Mouse (Mus musculus) midbrain, postnatal 0 days (tissue): ENCODE data around the gene Ubqln1. TPM values are rescaled to one million over a fixed set of nuclear protein-coding genes. Genes with fewer than 3 reads are reported as not detected.
A peak's percentile ranks its signal among the peaks of the same experiment; 100 is the strongest.

Source experiments
- ATAC-seq: fragments of 200-750 bp; cut with Nextera tagmentation; 2 replicates; pipeline ENCODE4 v1.8.0; 2017; ENCODE audit warnings: moderate number of reproducible peaks, mild to moderate bottlenecking, moderate TSS enrichment, moderate library complexity; ENCODE audit not compliant: low FRiP score
- DNase-seq: peaks from one replicate; pipeline ENCODE4 v3.0.0-alpha.2; 2015; ENCODE audit warnings: low spot score
- H3K27ac ChIP-seq: fragments of 300-500 bp; sonication (generic); 2 replicates; pipeline ENCODE4 v1.5.1; 2014; ENCODE audit warnings: low read depth, mild to moderate bottlenecking, low read length, mixed read lengths
- H3K27me3 ChIP-seq: fragments of 300-500 bp; sonication (generic); 2 replicates; pipeline ENCODE4 v1.6.1; 2014; ENCODE audit warnings: low read length, control low read depth, mixed read lengths; ENCODE audit not compliant: insufficient read depth
- H3K36me3 ChIP-seq: fragments of 300-500 bp; sonication (generic); 2 replicates; pipeline ENCODE4 v1.6.1; 2014; ENCODE audit warnings: low read length, control low read depth, mixed read lengths; ENCODE audit not compliant: insufficient read depth
- H3K4me1 ChIP-seq: fragments of 300-500 bp; sonication (generic); 2 replicates; pipeline ENCODE4 v1.6.1; 2014; ENCODE audit warnings: mild to moderate bottlenecking, control low read depth, antibody characterized with exemption, low read length, mixed read lengths; ENCODE audit not compliant: insufficient read depth
- H3K4me2 ChIP-seq: fragments of 300-500 bp; sonication (generic); 2 replicates; pipeline ENCODE4 v1.6.1; 2014; ENCODE audit warnings: low read depth, mild to moderate bottlenecking, low read length, mixed read lengths; ENCODE audit not compliant: poor library complexity, severe bottlenecking
- H3K4me3 ChIP-seq: fragments of 300-500 bp; sonication (generic); 2 replicates; pipeline ENCODE4 v1.5.1; 2014; ENCODE audit warnings: low read depth, mild to moderate bottlenecking, low read length, moderate library complexity
- H3K9ac ChIP-seq: fragments of 300-500 bp; sonication (generic); replicated peaks from 2 replicates; pipeline ENCODE4 v1.6.1; 2014; ENCODE audit warnings: mild to moderate bottlenecking, low read length, moderate library complexity, mixed read lengths; ENCODE audit not compliant: poor library complexity, severe bottlenecking
- H3K9me3 ChIP-seq: fragments of 300-500 bp; sonication (generic); 2 replicates; pipeline ENCODE4 v1.6.1; 2016; ENCODE audit warnings: low read length, control low read depth
- CTCF ChIP-seq: IDR thresholded peaks from 2 replicates; pipeline ENCODE4 v1.5.1; 2016; ENCODE audit warnings: antibody characterized with exemption, mild to moderate bottlenecking
- WGBS: fragments of 180-500 bp; shearing (Covaris S2); extraction: QIAGEN DNeasy Blood & Tissue Kit; methylation state at CpG from one replicate; pipeline ENCODE4 v1.1.7; 2014; 5-methylcytosine and 5-hydroxymethylcytosine counted together
- polyA plus RNA-seq: library from polyadenylated mRNA; unstranded; fragments of >200 nt; fragmentation: Nextera tagmentation; extraction: Ambion mirVana; gene quantifications from 2 replicates; pipeline ENCODE4 v1.2.1, GENCODE M21; 2015
- total RNA-seq: library from RNA; depleted of rRNA; stranded (reverse); fragments of >200 nt; gene quantifications from 2 replicates; pipeline ENCODE4 v1.2.3, GENCODE M21; 2014

The Ubqln1 gene
- total and polyA plus RNA-seq, 2 experiments from 2014 or later, result 109 to 222 TPM

DNA sequence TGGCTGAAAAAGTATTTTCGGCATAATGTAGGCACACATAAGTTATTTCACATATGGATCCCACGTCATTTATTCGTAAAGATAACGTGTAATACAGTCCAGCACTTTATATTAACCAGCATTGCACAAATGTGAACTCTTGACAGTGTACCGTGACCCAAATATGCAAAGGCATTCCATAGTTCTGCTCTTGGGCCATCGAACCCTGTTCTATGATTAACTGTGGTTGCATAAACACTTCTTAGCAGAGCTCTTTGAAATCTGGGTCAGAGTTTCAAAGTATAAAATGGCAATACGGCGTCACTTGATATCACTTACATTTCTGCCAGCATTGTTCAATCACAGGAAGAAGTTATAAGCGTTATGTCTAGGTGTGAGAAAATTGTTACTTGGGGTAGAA is 942 bp upstream of the Ubqln1 start:
- peak overlapping the region; percentile 70 for H3K4me2 ChIP-seq
- ATAC-seq (no peak), DNase-seq (no peak)
- H3K27me3 ChIP-seq, result no peaks in the 10 kb centered on the region
- no peaks in the 10 kb centered on the region for H3K36me3 ChIP-seq
- H3K4me1 ChIP-seq, result peaks cover 10% of the 10 kb centered on the region; the same call in 1 of the 2 replicates
- H3K9ac ChIP-seq, result 0 out of 2 replicates have a peak overlapping the region, but pooled peaks have one; percentile 84
- H3K9me3 ChIP-seq, result no peaks in the 10 kb centered on the region
- H3K4me3 ChIP-seq, result peak overlapping the region; percentile 99
- H3K27ac ChIP-seq, result peak overlapping the region; percentile 93; the same call in 1 of the 2 replicates
- no peak for TF ChIP-seq CTCF
- 93% methylated on average over 9 of the region's 9 CpGs for WGBS

DNA sequence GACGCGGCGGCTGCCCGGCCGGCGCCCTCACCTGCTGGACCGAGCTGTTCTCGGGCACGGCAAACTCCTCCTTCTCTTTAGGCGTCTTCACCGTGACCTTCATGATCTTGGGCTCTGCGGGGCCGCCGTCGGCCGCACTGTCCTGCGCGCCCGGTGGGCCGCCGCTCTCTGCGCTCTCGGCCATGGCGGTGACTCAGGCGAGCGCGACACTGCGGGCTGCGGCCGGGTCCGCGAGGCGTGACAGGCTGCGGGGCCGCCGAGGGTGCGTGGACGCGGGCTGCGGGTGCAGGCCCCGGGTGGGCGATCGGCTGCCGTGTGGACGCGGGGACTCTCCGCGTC is 231 bp downstream of the Ubqln1 start:
- H3K36me3 ChIP-seq, result no peaks in the 10 kb centered on the region
- WGBS, result under 1% methylated on average over 31 of the region's 48 CpGs
- peak; percentile 72; the same call in 1 of the 2 replicates for ATAC-seq

GRCm38 (mm10) chr13:58214346-58215252 is 854 bp downstream of the Ubqln1 start:
- Histone ChIP-seq H3K4me3 (peak overlapping the region; percentile 99), H3K4me1 (peaks cover 10% of the 10 kb centered on the region; the same call in 1 of the 2 replicates), H3K27ac (peak overlapping the region; percentile 93), H3K4me2 (peak overlapping the region; percentile 70), H3K9me3 (no peaks in the 10 kb centered on the region), H3K36me3 (no peaks in the 10 kb centered on the region), H3K27me3 (no peaks in the 10 kb centered on the region), H3K9ac (peak overlapping the region; percentile 84)
- no peak for TF ChIP-seq CTCF
- 3% methylated on average over 44 of the region's 49 CpGs for WGBS
- peak; percentile 22 for DNase-seq
- ATAC-seq, result peak; percentile 63

More for the DNA sequence above, 231 bp downstream of the Ubqln1 start:
- peak overlapping the region; percentile 93 for H3K27ac ChIP-seq
- no peaks in the 10 kb centered on the region for H3K9me3 ChIP-seq
- peak overlapping the region; percentile 84 for H3K9ac ChIP-seq
- DNase-seq, result no peak
- H3K27me3 ChIP-seq, result no peaks in the 10 kb centered on the region
- peak overlapping the region; percentile 99 for H3K4me3 ChIP-seq
- peak overlapping the region; percentile 70 for H3K4me2 ChIP-seq
- H3K4me1 ChIP-seq, result peaks cover 10% of the 10 kb centered on the region; the same call in 1 of the 2 replicates
- TF ChIP-seq CTCF, result no peak

DNA sequence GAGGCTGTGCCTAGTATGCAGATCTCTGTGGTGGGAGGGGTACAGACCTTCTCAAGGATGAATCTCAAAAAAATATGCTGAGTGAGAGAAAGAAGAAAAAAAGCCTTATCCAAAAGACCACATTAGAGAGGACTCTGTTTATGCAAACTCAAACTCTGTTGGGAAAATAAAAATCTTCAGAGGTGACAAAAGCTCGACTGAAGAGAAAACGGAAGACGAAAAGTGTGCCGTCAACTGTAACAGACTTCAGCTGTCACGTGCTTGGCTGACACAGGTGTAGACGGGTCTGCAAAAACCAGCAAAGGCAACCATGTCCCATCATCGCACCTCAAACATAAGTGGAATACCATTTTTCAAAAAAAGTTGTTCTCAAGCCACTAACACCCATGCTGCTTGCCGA is 1.7 kb downstream of the Ubqln1 start:
- Histone ChIP-seq H3K27me3 (no peaks in the 10 kb centered on the region), H3K4me1 (peaks cover 10% of the 10 kb centered on the region; the same call in 1 of the 2 replicates), H3K4me2 (peak overlapping the region; percentile 70), H3K27ac (no peak overlapping the region), H3K4me3 (peak overlapping the region; percentile 99; the same call in 1 of the 2 replicates), H3K9ac (no peak overlapping the region), H3K36me3 (no peaks in the 10 kb centered on the region), H3K9me3 (no peaks in the 10 kb centered on the region)
- WGBS, result 63% methylated on average over 8 of the region's 8 CpGs
- ATAC-seq (no peak), DNase-seq (no peak)
- TF ChIP-seq CTCF, result no peak

- Histone ChIP-seq H3K27ac (no peak overlapping the region), H3K9me3 (no peaks in the 10 kb centered on the region), H3K4me1 (peaks cover 10% of the 10 kb centered on the region; the same call in 1 of the 2 replicates), H3K27me3 (no peaks in the 10 kb centered on the region), H3K4me3 (no peak overlapping the region), H3K9ac (no peak overlapping the region), H3K36me3 (no peaks in the 10 kb centered on the region), H3K4me2 (no peak overlapping the region)
- no peak for ATAC-seq
- no peak for TF ChIP-seq CTCF
- no peak for DNase-seq
- WGBS, result 72% methylated on average over 2 of the region's 2 CpGs
These were observed 2.9 kb downstream of the Ubqln1 start for GRCm38 (mm10) chr13:58212530-58212929.

DNA sequence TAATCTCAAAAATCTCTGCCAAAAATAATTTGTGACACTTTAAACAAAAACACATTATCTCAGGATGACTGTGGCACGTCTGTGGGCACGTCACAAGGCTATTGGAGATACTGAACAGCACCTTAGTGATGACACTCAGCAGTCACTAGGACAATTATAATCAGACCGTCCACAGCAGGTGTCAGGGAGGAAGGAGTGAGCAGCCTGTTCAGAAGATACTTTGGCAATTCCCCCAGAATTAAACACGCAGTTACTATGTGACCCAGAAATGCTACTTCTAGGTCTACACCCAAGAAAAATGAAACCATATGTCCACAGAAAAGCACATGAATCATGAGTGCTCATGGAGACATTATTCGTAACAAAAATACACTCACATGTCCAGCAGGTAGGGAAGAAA is 5.0 kb downstream of the Ubqln1 start:
- Histone ChIP-seq H3K4me3 (no peak overlapping the region), H3K4me2 (no peak overlapping the region), H3K4me1 (peaks cover 7% of the 10 kb centered on the region; the same call in 1 of the 2 replicates), H3K9me3 (no peaks in the 10 kb centered on the region), H3K9ac (no peak overlapping the region), H3K27ac (no peak overlapping the region), H3K27me3 (no peaks in the 10 kb centered on the region), H3K36me3 (no peaks in the 10 kb centered on the region)
- WGBS, result 80% methylated on average over 5 of the region's 5 CpGs
- DNase-seq (no peak), ATAC-seq (no peak)
- TF ChIP-seq CTCF, result no peak
